Mouse (Mus musculus): ENCODE results near the gene Synrg. TPM values are rescaled to one million over a fixed set of nuclear protein-coding genes. Genes with fewer than 3 reads are reported as not detected.

Synrg gene
- polyA plus RNA-seq, 2 experiments, result 3.9 TPM

DNA sequence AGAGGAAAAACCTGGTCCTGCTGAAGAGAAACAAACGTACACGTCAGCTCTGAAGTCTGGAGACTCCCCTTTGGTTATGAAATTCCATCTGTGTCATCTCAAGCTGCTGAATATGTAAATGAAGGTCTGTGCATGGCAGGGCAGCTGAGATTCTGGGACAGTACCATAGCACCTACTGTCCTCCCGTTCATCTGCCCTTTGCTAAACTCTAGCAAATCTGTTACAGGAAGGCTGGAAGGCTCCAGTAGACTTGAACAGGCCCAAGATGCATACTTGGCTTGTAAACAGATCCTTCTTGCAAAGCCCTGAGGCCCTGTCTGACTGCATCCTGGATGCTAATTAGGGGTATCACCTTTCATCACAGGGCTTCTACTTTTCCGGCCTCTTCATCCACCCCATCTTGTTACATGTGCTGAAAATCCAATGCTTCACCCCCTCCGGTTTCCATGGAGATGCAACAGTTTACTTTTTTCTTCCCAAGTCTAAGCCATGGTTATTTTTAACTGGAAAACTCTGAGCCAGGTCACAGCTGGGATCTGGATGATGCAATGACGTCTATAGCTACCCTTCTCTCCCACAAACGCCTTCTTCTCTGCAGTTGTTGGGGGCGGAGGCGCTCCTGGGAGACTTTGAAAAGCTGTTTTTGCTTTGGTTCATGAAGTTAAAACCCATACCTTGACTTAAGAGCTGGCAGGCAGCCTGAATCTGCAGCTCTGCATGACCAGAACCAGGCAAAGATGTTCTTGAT, 108.8 kb downstream of the Synrg start:
- Histone ChIP-seq H3K36me3 (replicated peaks; ENCODE audit: control insufficient read depth, insufficient read depth, low read depth) (no peaks in the 10 kb centered on the region), H3K4me3 (ENCODE audit: insufficient read depth in 1 of 2, low read depth in 2 of 2, low read length in 2 of 2) (no peak overlapping the region), H3K27me3 (ENCODE audit: control insufficient read depth, insufficient read depth, low read length) (peaks cover 21% of the 10 kb centered on the region), H3K9ac (replicated peaks) (no peak overlapping the region), H3K9me3 (ENCODE audit: control insufficient read depth, low read length) (no peaks in the 10 kb centered on the region), H3K4me2 (ENCODE audit: low read depth) (no peak overlapping the region), H3K4me1 (replicated peaks; ENCODE audit: control insufficient read depth in 2 of 2, insufficient read depth in 2 of 2, low read length in 1 of 2) (no peaks in the 10 kb centered on the region), H3K27ac (no peak overlapping the region)
- WGBS (ENCODE audit: insufficient replicate concordance), result 51% methylated on average over 9 of the region's 9 CpGs
- DNase-seq (ENCODE audit: low read depth in 3 of 3, low spot score in 3 of 3) (no peak), ATAC-seq (ENCODE audit: insufficient read depth) (no peak)
- no peak for TF ChIP-seq EP300 (IDR thresholded peaks at IDR 0.05; ENCODE audit: low read depth)
- TF ChIP-seq CTCF (IDR thresholded peaks at IDR 0.05; ENCODE audit: low read depth), result no peak

DNA sequence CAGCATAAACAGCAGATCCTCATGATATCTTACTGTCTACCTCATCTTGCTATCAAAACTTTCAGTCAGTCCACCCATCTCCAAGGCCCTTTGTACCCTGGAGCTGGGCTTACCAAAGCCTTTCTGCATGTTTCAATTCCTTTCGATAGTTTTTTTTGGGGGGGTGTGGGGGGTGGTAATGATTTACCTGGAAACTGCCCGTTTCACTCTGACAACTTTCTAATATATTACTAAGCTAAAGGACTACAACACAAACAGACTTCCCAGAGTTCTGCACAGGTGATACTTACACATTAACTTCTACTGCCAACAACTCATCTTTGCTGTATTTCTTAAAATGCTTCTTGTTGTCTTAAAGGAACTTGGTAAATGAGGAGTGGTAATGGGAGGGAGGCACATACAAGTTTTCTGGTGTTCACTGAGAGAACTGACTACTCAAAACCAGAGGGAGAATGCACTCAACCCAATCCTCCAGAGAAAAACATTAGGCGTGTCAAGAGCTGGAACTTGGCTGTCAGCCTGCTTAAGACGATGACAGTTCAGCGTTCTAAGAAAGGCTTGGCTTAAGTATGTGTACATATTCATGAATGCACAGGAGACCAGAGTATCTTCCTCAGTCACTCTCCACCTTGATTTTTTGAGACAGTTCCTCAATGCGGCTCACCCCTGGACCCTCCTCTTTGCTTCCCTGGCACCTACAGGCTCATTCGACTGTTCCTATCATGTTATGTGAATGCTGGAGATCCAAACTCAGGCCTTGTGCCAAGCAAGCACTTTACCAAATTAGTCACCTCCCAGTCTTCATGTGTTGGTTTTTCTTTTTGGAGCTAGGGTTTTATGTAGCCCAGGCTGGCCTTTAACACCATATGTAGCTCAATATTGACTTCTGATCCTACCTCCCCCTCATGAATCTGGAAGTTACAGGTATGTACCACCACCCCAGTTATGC, 109.9 kb downstream of the Synrg start:
- no peak for DNase-seq (ENCODE audit: low read depth in 3 of 3, low spot score in 3 of 3)
- 64% methylated on average over 7 of the region's 7 CpGs for WGBS (ENCODE audit: insufficient replicate concordance)
- no peak for ATAC-seq (ENCODE audit: insufficient read depth)

DNA sequence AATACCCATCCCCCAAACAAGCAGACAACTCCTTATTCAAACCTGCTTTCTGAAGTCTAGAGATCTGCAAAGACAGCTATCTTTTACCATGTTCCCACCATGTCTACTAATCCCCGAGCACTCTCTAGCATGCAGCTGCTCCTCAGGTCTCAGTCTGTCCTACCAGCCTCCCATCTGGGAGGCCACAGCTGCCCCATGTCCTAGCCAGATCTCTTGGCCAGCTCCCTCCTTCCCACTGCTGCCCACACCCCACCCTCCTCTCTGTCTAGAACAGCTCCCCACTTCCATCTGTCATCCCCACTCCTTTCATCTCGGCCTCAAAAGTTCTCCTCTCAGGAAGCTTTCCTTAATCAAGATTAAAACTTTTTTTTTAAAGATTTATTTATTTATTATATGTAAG, 112.8 kb downstream of the Synrg start:
- no peak overlapping the region for H3K27ac ChIP-seq
- no peak overlapping the region for H3K4me2 ChIP-seq (ENCODE audit: low read depth)
- no peaks in the 10 kb centered on the region for H3K9me3 ChIP-seq (ENCODE audit: control insufficient read depth, low read length)
- peaks cover 6% of the 10 kb centered on the region; the same call in 1 of the 2 replicates for H3K36me3 ChIP-seq (replicated peaks; ENCODE audit: control insufficient read depth, insufficient read depth, low read depth)
- DNase-seq (ENCODE audit: low read depth in 3 of 3, low spot score in 3 of 3) (no peak), ATAC-seq (ENCODE audit: insufficient read depth) (no peak)
- H3K4me1 ChIP-seq (replicated peaks; ENCODE audit: control insufficient read depth in 2 of 2, insufficient read depth in 2 of 2, low read length in 1 of 2), result no peaks in the 10 kb centered on the region
- H3K27me3 ChIP-seq (ENCODE audit: control insufficient read depth, insufficient read depth, low read length), result no peaks in the 10 kb centered on the region
- H3K4me3 ChIP-seq (ENCODE audit: insufficient read depth in 1 of 2, low read depth in 2 of 2, low read length in 2 of 2), result no peak overlapping the region
- H3K9ac ChIP-seq (replicated peaks), result no peak overlapping the region
- 57% methylated on average over 2 of the region's 2 CpGs for WGBS (ENCODE audit: insufficient replicate concordance)
- TF ChIP-seq EP300 (IDR thresholded peaks at IDR 0.05; ENCODE audit: low read depth) (no peak), CTCF (IDR thresholded peaks at IDR 0.05; ENCODE audit: low read depth) (no peak)

More for the DNA sequence above, 109.9 kb downstream of the Synrg start:
- TF ChIP-seq CTCF (IDR thresholded peaks at IDR 0.05; ENCODE audit: low read depth), result no peak
- TF ChIP-seq EP300 (IDR thresholded peaks at IDR 0.05; ENCODE audit: low read depth), result no peak
- H3K36me3 ChIP-seq (replicated peaks; ENCODE audit: control insufficient read depth, insufficient read depth, low read depth), result no peaks in the 10 kb centered on the region
- no peaks in the 10 kb centered on the region for H3K9me3 ChIP-seq (ENCODE audit: control insufficient read depth, low read length)
- no peak overlapping the region for H3K9ac ChIP-seq (replicated peaks)
- H3K27me3 ChIP-seq (ENCODE audit: control insufficient read depth, insufficient read depth, low read length), result peaks cover 11% of the 10 kb centered on the region
- no peak overlapping the region for H3K4me3 ChIP-seq (ENCODE audit: insufficient read depth in 1 of 2, low read depth in 2 of 2, low read length in 2 of 2)
- H3K4me1 ChIP-seq (replicated peaks; ENCODE audit: control insufficient read depth in 2 of 2, insufficient read depth in 2 of 2, low read length in 1 of 2), result no peaks in the 10 kb centered on the region
- no peak overlapping the region for H3K4me2 ChIP-seq (ENCODE audit: low read depth)
- no peak overlapping the region for H3K27ac ChIP-seq

- H3K27me3 ChIP-seq (ENCODE audit: control insufficient read depth, insufficient read depth, low read length), result no peaks in the 10 kb centered on the region
- H3K4me3 ChIP-seq (ENCODE audit: insufficient read depth in 1 of 2, low read depth in 2 of 2, low read length in 2 of 2), result no peak overlapping the region
- no peaks in the 10 kb centered on the region for H3K4me1 ChIP-seq (replicated peaks; ENCODE audit: control insufficient read depth in 2 of 2, insufficient read depth in 2 of 2, low read length in 1 of 2)
- no peak overlapping the region for H3K27ac ChIP-seq
- DNase-seq (ENCODE audit: low read depth in 3 of 3, low spot score in 3 of 3) (no peak), ATAC-seq (ENCODE audit: insufficient read depth) (no peak)
- no peaks in the 10 kb centered on the region for H3K9me3 ChIP-seq (ENCODE audit: control insufficient read depth, low read length)
- WGBS (ENCODE audit: insufficient replicate concordance), result 82% methylated on average over 9 of the region's 9 CpGs
- H3K9ac ChIP-seq (replicated peaks), result no peak overlapping the region
- H3K36me3 ChIP-seq (replicated peaks; ENCODE audit: control insufficient read depth, insufficient read depth, low read depth), result peaks cover 6% of the 10 kb centered on the region; the same call in 1 of the 2 replicates
- TF ChIP-seq CTCF (IDR thresholded peaks at IDR 0.05; ENCODE audit: low read depth), result no peak
- no peak for TF ChIP-seq EP300 (IDR thresholded peaks at IDR 0.05; ENCODE audit: low read depth)
- no peak overlapping the region for H3K4me2 ChIP-seq (ENCODE audit: low read depth)
Measured at GRCm38 (mm10) chr11:84078601-84079000, 114.4 kb downstream of the Synrg start.

DNA sequence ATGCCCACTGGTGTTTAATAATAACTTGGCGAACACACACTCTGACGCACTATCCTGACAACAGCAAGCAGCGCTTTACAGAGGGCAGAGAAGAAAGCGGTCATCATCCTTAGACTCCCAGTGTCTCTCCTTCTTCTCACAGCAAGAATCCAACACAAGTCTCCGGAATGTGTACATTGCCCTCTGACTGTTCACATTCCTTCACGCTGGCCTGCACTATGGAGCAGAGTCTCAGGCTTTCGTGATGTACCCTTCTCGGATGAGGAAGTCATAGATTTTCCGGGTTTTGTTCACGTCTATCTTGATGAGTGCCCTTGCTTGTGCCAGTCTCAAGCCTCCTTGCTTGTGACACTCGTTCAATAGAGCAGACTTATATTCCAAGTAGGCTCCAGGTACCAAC, 115.1 kb downstream of the Synrg start:
- peaks cover 6% of the 10 kb centered on the region; the same call in 1 of the 2 replicates for H3K36me3 ChIP-seq (replicated peaks; ENCODE audit: control insufficient read depth, insufficient read depth, low read depth)
- H3K9me3 ChIP-seq (ENCODE audit: control insufficient read depth, low read length), result no peaks in the 10 kb centered on the region
- no peak overlapping the region for H3K27ac ChIP-seq
- 82% methylated on average over 11 of the region's 11 CpGs for WGBS (ENCODE audit: insufficient replicate concordance)
- no peak overlapping the region for H3K4me3 ChIP-seq (ENCODE audit: insufficient read depth in 1 of 2, low read depth in 2 of 2, low read length in 2 of 2)
- no peaks in the 10 kb centered on the region for H3K4me1 ChIP-seq (replicated peaks; ENCODE audit: control insufficient read depth in 2 of 2, insufficient read depth in 2 of 2, low read length in 1 of 2)
- TF ChIP-seq EP300 (IDR thresholded peaks at IDR 0.05; ENCODE audit: low read depth), result no peak
- no peak for TF ChIP-seq CTCF (IDR thresholded peaks at IDR 0.05; ENCODE audit: low read depth)
- H3K9ac ChIP-seq (replicated peaks), result no peak overlapping the region
- no peak overlapping the region for H3K4me2 ChIP-seq (ENCODE audit: low read depth)
- DNase-seq (ENCODE audit: low read depth in 3 of 3, low spot score in 3 of 3) (no peak), ATAC-seq (ENCODE audit: insufficient read depth) (no peak)
- H3K27me3 ChIP-seq (ENCODE audit: control insufficient read depth, insufficient read depth, low read length), result no peaks in the 10 kb centered on the region

All from liver, embryonic 14.5 days (tissue).